Mouse (Mus musculus) liver, embryonic 15.5 days (tissue): ENCODE results near the gene Ralgps2. TPM values are rescaled to one million over a fixed set of nuclear protein-coding genes. Genes with fewer than 3 reads are reported as not detected.

ENCODE experiments used
- ATAC-seq: fragments of 200-750 bp; cut with Nextera tagmentation; 2 replicates; pipeline ENCODE4 v1.8.0; 2017; ENCODE audit warnings: moderate number of reproducible peaks, mild to moderate bottlenecking, moderate library complexity; ENCODE audit not compliant: insufficient read depth
- H3K27ac ChIP-seq: fragments of 300-500 bp; sonication (generic); replicated peaks from 2 replicates; pipeline ENCODE4 v1.5.1; 2015; ENCODE audit warnings: mild to moderate bottlenecking, inconsistent platforms
- H3K27me3 ChIP-seq: fragments of 300-500 bp; sonication (generic); 2 replicates; pipeline ENCODE4 v1.6.1; 2015; ENCODE audit warnings: mild to moderate bottlenecking, inconsistent platforms
- H3K36me3 ChIP-seq: fragments of 300-500 bp; sonication (generic); replicated peaks from 2 replicates; pipeline ENCODE4 v1.6.1; 2015; ENCODE audit warnings: moderate library complexity, mild to moderate bottlenecking, inconsistent platforms
- H3K4me1 ChIP-seq: fragments of 300-500 bp; sonication (generic); replicated peaks from 2 replicates; pipeline ENCODE4 v1.6.1; 2015; ENCODE audit warnings: inconsistent platforms
- H3K4me2 ChIP-seq: fragments of 300-500 bp; sonication (generic); 2 replicates; pipeline ENCODE4 v1.6.1; 2015; ENCODE audit warnings: moderate library complexity, mild to moderate bottlenecking, inconsistent platforms
- H3K4me3 ChIP-seq: fragments of 300-500 bp; sonication (generic); replicated peaks from 2 replicates; pipeline ENCODE4 v1.5.1; 2015; ENCODE audit warnings: mild to moderate bottlenecking, inconsistent platforms
- H3K9ac ChIP-seq: fragments of 300-500 bp; sonication (generic); 2 replicates; pipeline ENCODE4 v1.6.1; 2015; ENCODE audit warnings: moderate library complexity, mild to moderate bottlenecking, inconsistent platforms
- H3K9me3 ChIP-seq: fragments of 300-500 bp; sonication (generic); replicated peaks from 2 replicates; pipeline ENCODE4 v1.6.1; 2016; ENCODE audit warnings: inconsistent platforms
- WGBS: fragments of 180-500 bp; shearing (Covaris S2); methylation state at CpG from one replicate; pipeline ENCODE4 v1.1.7; 2015; ENCODE audit warnings: mixed read lengths; ENCODE audit not compliant: insufficient replicate concordance; 5-methylcytosine and 5-hydroxymethylcytosine counted together
- polyA plus RNA-seq: library from polyadenylated mRNA; unstranded; fragments of >200 nt; fragmentation: Nextera tagmentation; extraction: Ambion mirVana; gene quantifications from 2 replicates; pipeline ENCODE4 v1.2.1, GENCODE M21; 2015

Gene Ralgps2
- polyA plus RNA-seq, 1 experiment from 2014 or later, result 14.7 TPM

- Histone ChIP-seq H3K36me3 (no peaks in the 10 kb centered on the region), H3K4me1 (peaks cover 28% of the 10 kb centered on the region), H3K9me3 (no peaks in the 10 kb centered on the region), H3K4me3 (no peak overlapping the region), H3K27me3 (no peaks in the 10 kb centered on the region), H3K9ac (no peak overlapping the region), H3K27ac (no peak overlapping the region), H3K4me2 (no peak overlapping the region)
- no peak for ATAC-seq
- WGBS, result 57% methylated on average over 4 of the region's 4 CpGs
These were observed 33.0 kb upstream of the Ralgps2 start for GRCm38 (mm10) chr1:156972391-156972790.

- H3K27me3 ChIP-seq, result no peaks in the 10 kb centered on the region
- H3K4me1 ChIP-seq, result peaks cover 28% of the 10 kb centered on the region
- H3K9me3 ChIP-seq, result no peaks in the 10 kb centered on the region
- no peak overlapping the region for H3K27ac ChIP-seq
- H3K9ac ChIP-seq, result no peak overlapping the region
- ATAC-seq, result peak; percentile 32; the same call in 1 of the 2 replicates
- H3K36me3 ChIP-seq, result no peaks in the 10 kb centered on the region
- no peak overlapping the region for H3K4me3 ChIP-seq
- WGBS, result 31% methylated on average over 7 of the region's 7 CpGs
- no peak overlapping the region for H3K4me2 ChIP-seq
These were observed 31.9 kb upstream of the Ralgps2 start for GRCm38 (mm10) chr1:156971206-156971811.

- WGBS, result 73% methylated on average over 6 of the region's 6 CpGs
- Histone ChIP-seq H3K4me3 (no peak overlapping the region), H3K9me3 (no peaks in the 10 kb centered on the region), H3K4me2 (no peak overlapping the region), H3K36me3 (no peaks in the 10 kb centered on the region), H3K27me3 (no peaks in the 10 kb centered on the region), H3K4me1 (peaks cover 28% of the 10 kb centered on the region), H3K27ac (no peak overlapping the region), H3K9ac (no peak overlapping the region)
- no peak for ATAC-seq
These were observed 31.2 kb upstream of the Ralgps2 start for GRCm38 (mm10) chr1:156970641-156971040.

- H3K9ac ChIP-seq, result no peak overlapping the region
- no peaks in the 10 kb centered on the region for H3K36me3 ChIP-seq
- H3K4me3 ChIP-seq, result no peak overlapping the region
- no peak overlapping the region for H3K27ac ChIP-seq
- ATAC-seq, result peak; percentile 67; the same call in 1 of the 2 replicates
- H3K27me3 ChIP-seq, result no peaks in the 10 kb centered on the region
- 58% methylated on average over 7 of the region's 7 CpGs for WGBS
- no peaks in the 10 kb centered on the region for H3K9me3 ChIP-seq
- no peak overlapping the region for H3K4me2 ChIP-seq
- H3K4me1 ChIP-seq, result peaks cover 28% of the 10 kb centered on the region
These were observed 28.7 kb upstream of the Ralgps2 start for GRCm38 (mm10) chr1:156968107-156968506.

GRCm38 (mm10) chr1:156964586-156964932, 25.1 kb upstream of the Ralgps2 start:
- Histone ChIP-seq H3K9ac (no peak overlapping the region), H3K4me3 (no peak overlapping the region), H3K36me3 (no peaks in the 10 kb centered on the region), H3K9me3 (no peaks in the 10 kb centered on the region), H3K27ac (no peak overlapping the region), H3K4me1 (peaks cover 8% of the 10 kb centered on the region; the same call in 1 of the 2 replicates), H3K4me2 (no peak overlapping the region), H3K27me3 (no peaks in the 10 kb centered on the region)
- WGBS, result 59% methylated on average over 4 of the region's 4 CpGs
- no peak for ATAC-seq

GRCm38 (mm10) chr1:156963871-156964585, 24.6 kb upstream of the Ralgps2 start:
- Histone ChIP-seq H3K4me3 (no peak overlapping the region), H3K4me1 (peaks cover 8% of the 10 kb centered on the region; the same call in 1 of the 2 replicates), H3K9ac (no peak overlapping the region), H3K9me3 (no peaks in the 10 kb centered on the region), H3K36me3 (no peaks in the 10 kb centered on the region), H3K27ac (no peak overlapping the region), H3K27me3 (no peaks in the 10 kb centered on the region), H3K4me2 (no peak overlapping the region)
- WGBS, result 15% methylated on average over 7 of the region's 7 CpGs
- no peak for ATAC-seq

- peaks cover 3% of the 10 kb centered on the region for H3K4me1 ChIP-seq
- no peak overlapping the region for H3K9ac ChIP-seq
- no peak for ATAC-seq
- no peaks in the 10 kb centered on the region for H3K36me3 ChIP-seq
- no peaks in the 10 kb centered on the region for H3K27me3 ChIP-seq
- no peak overlapping the region for H3K27ac ChIP-seq
- no peak overlapping the region for H3K4me2 ChIP-seq
- 47% methylated on average over 8 of the region's 8 CpGs for WGBS
- H3K9me3 ChIP-seq, result no peaks in the 10 kb centered on the region
- no peak overlapping the region for H3K4me3 ChIP-seq
These were observed 22.2 kb upstream of the Ralgps2 start for GRCm38 (mm10) chr1:156961481-156962265.

GRCm38 (mm10) chr1:156959004-156959403, 19.6 kb upstream of the Ralgps2 start:
- H3K9me3 ChIP-seq, result no peaks in the 10 kb centered on the region
- H3K4me1 ChIP-seq, result peaks cover 13% of the 10 kb centered on the region
- H3K27ac ChIP-seq, result no peak overlapping the region
- no peak overlapping the region for H3K9ac ChIP-seq
- no peak overlapping the region for H3K4me2 ChIP-seq
- H3K27me3 ChIP-seq, result no peaks in the 10 kb centered on the region
- WGBS, result 19% methylated on average over 5 of the region's 5 CpGs
- H3K36me3 ChIP-seq, result no peaks in the 10 kb centered on the region
- H3K4me3 ChIP-seq, result no peak overlapping the region
- no peak for ATAC-seq

- ATAC-seq, result no peak
- 63% methylated on average over 3 of the region's 3 CpGs for WGBS
These were observed 17.9 kb upstream of the Ralgps2 start for GRCm38 (mm10) chr1:156957360-156957759.

GRCm38 (mm10) chr1:156955926-156956760, 16.7 kb upstream of the Ralgps2 start:
- Histone ChIP-seq H3K9me3 (no peaks in the 10 kb centered on the region), H3K4me3 (0 out of 2 replicates have a peak overlapping the region, but pooled peaks have one; percentile 3), H3K36me3 (no peaks in the 10 kb centered on the region), H3K4me2 (peak overlapping the region; percentile 35), H3K27me3 (no peaks in the 10 kb centered on the region), H3K27ac (no peak overlapping the region), H3K4me1 (peaks cover 19% of the 10 kb centered on the region), H3K9ac (no peak overlapping the region)
- 30% methylated on average over 17 of the region's 17 CpGs for WGBS
- ATAC-seq, result peak; percentile 73

More at GRCm38 (mm10) chr1:156957360-156957759, 17.9 kb upstream of the Ralgps2 start:
- H3K9ac ChIP-seq, result no peak overlapping the region
- no peaks in the 10 kb centered on the region for H3K27me3 ChIP-seq
- peaks cover 14% of the 10 kb centered on the region for H3K4me1 ChIP-seq
- H3K4me2 ChIP-seq, result no peak overlapping the region
- no peaks in the 10 kb centered on the region for H3K36me3 ChIP-seq
- H3K27ac ChIP-seq, result no peak overlapping the region
- H3K4me3 ChIP-seq, result no peak overlapping the region
- no peaks in the 10 kb centered on the region for H3K9me3 ChIP-seq
